Mouse (Mus musculus): ENCODE results near the gene Usp49.

DNA sequence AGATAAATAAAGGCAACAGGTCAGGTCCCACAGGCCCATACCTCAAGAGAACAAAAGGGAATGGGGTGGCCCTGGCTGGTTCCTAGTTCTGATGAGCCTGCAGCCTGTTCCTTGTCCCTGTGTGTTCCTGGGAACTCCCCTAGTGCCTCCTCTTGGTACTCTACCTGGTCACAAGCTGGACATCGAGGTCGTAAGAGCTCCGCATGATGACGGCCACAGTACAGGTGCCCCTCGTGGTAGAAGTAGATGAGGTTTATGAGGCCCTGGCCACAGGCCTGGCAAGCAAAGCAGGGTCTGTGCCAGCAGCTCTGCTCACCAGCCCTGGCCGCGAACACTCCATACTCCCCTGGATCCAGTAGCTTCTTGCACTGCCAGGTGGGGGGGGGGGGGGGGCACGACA lies 59.4 kb downstream of the Usp49 start:
- TF ChIP-seq CEBPB (IDR thresholded peaks at IDR 0.05; ENCODE audit: insufficient read depth, poor library complexity, severe bottlenecking): no peak
- TF ChIP-seq POLR2A (IDR thresholded peaks at IDR 0.05; ENCODE audit: insufficient read length, low read depth): no peak
- no peak for TF ChIP-seq TCF12 (IDR thresholded peaks at IDR 0.05; ENCODE audit: insufficient read depth, poor library complexity, severe bottlenecking)
- TF ChIP-seq SRF (IDR thresholded peaks at IDR 0.05; ENCODE audit: control insufficient read depth, insufficient read length, low read depth): no peak
- no peak for TF ChIP-seq MAX (IDR thresholded peaks at IDR 0.05; ENCODE audit: low read depth)
- no peak for TF ChIP-seq MYOG (IDR thresholded peaks at IDR 0.05; ENCODE audit: control insufficient read depth in 1 of 3, insufficient read depth in 1 of 3, insufficient read length in 2 of 3, low read depth in 2 of 3)
- no peak for TF ChIP-seq E2F4 (IDR thresholded peaks at IDR 0.05; ENCODE audit: insufficient read depth)
- no peak for TF ChIP-seq USF1 (IDR thresholded peaks at IDR 0.05; ENCODE audit: low read depth)
- TF ChIP-seq POLR2AphosphoS2 (IDR thresholded peaks at IDR 0.05; ENCODE audit: insufficient read length, low read depth): no peak
- no peak for TF ChIP-seq MYOD1 (IDR thresholded peaks at IDR 0.05; ENCODE audit: control insufficient read depth in 1 of 3, insufficient read length in 2 of 3, low read depth in 2 of 3)

Measured in myocyte (in vitro differentiated cells).